Mouse (Mus musculus): ENCODE results near the gene Eif3b.

Gene Eif3b

DNA sequence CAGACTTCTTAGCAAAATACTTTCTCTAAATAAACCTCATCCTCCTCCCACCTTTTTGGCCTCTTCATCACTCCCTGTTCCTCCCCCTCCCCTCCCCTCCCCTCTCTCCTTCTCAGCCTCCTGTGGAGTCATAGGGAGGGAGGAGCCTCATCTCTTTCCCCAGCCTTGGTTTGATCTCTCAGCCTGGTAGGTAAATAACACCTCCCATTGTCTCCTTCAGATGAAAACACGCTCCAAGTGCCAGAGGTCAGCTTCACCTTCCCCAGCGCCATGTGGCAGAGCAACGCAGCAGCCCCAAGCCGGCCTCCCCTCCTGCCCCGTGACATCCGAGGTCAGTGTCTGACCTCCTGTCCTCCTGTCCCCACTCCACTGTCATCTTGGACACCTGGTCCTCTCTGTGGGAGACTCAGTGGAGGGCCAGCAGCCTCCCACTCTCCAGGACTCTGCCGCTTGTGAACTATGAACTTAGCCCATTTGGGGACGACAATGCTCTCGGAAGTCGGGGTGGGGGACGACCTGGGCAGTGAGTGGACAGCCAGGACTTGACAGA, 73.6 kb downstream of the Eif3b start:
- DNase-seq = no peak
